Mouse (Mus musculus) kidney, embryonic 14.5 days (tissue): Measurements from ENCODE around the gene Slc9a3r2. TPM values are rescaled to one million over a fixed set of nuclear protein-coding genes. Genes with fewer than 3 reads are reported as not detected.
A peak's percentile ranks its signal among the peaks of the same experiment; 100 is the strongest.

Experiments used
- ATAC-seq: fragments of 200-750 bp; cut with Nextera tagmentation; 2 replicates; pipeline ENCODE4 v1.8.0; 2017; ENCODE audit warnings: moderate number of reproducible peaks, mild to moderate bottlenecking, moderate TSS enrichment, moderate library complexity; ENCODE audit not compliant: low FRiP score, low TSS enrichment
- H3K27ac ChIP-seq: fragments of 300-500 bp; sonication (generic); 2 replicates; pipeline ENCODE4 v1.5.1; 2014; ENCODE audit warnings: low read depth, mild to moderate bottlenecking, low read length, moderate library complexity, mixed read lengths
- H3K27me3 ChIP-seq: fragments of 300-500 bp; sonication (generic); 2 replicates; pipeline ENCODE4 v1.6.1; 2014; ENCODE audit warnings: mild to moderate bottlenecking, low read length; ENCODE audit not compliant: control insufficient read depth, insufficient read depth
- H3K36me3 ChIP-seq: fragments of 300-500 bp; sonication (generic); 2 replicates; pipeline ENCODE4 v1.6.1; 2014; ENCODE audit warnings: low read length, mixed read lengths; ENCODE audit not compliant: control insufficient read depth, insufficient read depth
- H3K4me1 ChIP-seq: fragments of 300-500 bp; sonication (generic); 2 replicates; pipeline ENCODE4 v1.6.1; 2014; ENCODE audit warnings: low read length, mixed read lengths; ENCODE audit not compliant: control insufficient read depth, insufficient read depth
- H3K4me2 ChIP-seq: fragments of 300-500 bp; sonication (generic); replicated peaks from 2 replicates; pipeline ENCODE4 v1.6.1; 2014; ENCODE audit warnings: low read depth, mild to moderate bottlenecking, low read length
- H3K4me3 ChIP-seq: fragments of 300-500 bp; sonication (generic); 2 replicates; pipeline ENCODE4 v1.5.1; 2014; ENCODE audit warnings: mild to moderate bottlenecking, low read length
- H3K9ac ChIP-seq: fragments of 300-500 bp; sonication (generic); 2 replicates; pipeline ENCODE4 v1.6.1; 2014; ENCODE audit warnings: low read depth, mild to moderate bottlenecking, low read length, moderate library complexity
- H3K9me3 ChIP-seq: fragments of 300-500 bp; sonication (generic); 2 replicates; pipeline ENCODE4 v1.6.1; 2016; ENCODE audit warnings: low read length; ENCODE audit not compliant: control insufficient read depth
- WGBS: fragments of 180-500 bp; shearing (Covaris S2); extraction: QIAGEN DNeasy Blood & Tissue Kit; methylation state at CpG from one replicate; pipeline ENCODE4 v1.1.7; 2014; 5-methylcytosine and 5-hydroxymethylcytosine counted together
- polyA plus RNA-seq: library from polyadenylated mRNA; unstranded; fragments of >200 nt; fragmentation: Nextera tagmentation; extraction: Ambion mirVana; gene quantifications from 2 replicates; pipeline ENCODE4 v1.2.1, GENCODE M21; 2014

Gene Slc9a3r2
- polyA plus RNA-seq, 1 experiment from 2014 or later = 95.5 TPM

DNA sequence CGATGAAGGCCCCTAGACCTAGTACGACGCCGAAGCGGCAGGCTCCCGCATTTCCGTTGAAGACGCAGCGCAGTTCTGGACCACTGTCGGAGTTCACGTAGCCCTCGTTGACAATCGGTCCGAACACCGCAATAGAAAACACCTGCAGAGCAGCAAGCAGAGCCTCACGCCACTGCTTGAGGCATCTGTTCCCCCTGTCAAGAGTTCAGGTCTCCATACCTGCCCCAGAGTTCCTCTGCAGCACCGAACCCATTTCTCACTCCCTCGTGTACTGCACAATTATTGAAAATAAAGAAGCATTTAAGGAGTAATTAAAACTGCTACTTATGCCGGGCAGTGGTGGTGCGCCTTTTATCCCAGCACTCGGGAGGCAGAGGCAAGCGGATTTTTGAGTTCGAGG is 37.5 kb upstream of the Slc9a3r2 start:
- Histone ChIP-seq H3K4me1 (peaks cover 15% of the 10 kb centered on the region; the same call in 1 of the 2 replicates), H3K9ac (peak overlapping the region; percentile 34), H3K27me3 (peaks cover 42% of the 10 kb centered on the region), H3K36me3 (peaks cover 2% of the 10 kb centered on the region; the same call in 1 of the 2 replicates), H3K4me3 (peak overlapping the region; percentile 37), H3K4me2 (peak overlapping the region; percentile 57), H3K9me3 (no peaks in the 10 kb centered on the region), H3K27ac (no peak overlapping the region)
- no peak for ATAC-seq
- 18% methylated on average over 23 of the region's 23 CpGs for WGBS

- peaks cover 1% of the 10 kb centered on the region; the same call in 1 of the 2 replicates for H3K36me3 ChIP-seq
- no peak overlapping the region for H3K27ac ChIP-seq
- H3K4me2 ChIP-seq = peak overlapping the region; percentile 57
- ATAC-seq = 0 out of 2 replicates have a peak, but pooled peaks have one; percentile 28
- H3K9ac ChIP-seq = peak overlapping the region; percentile 34
- peaks cover 15% of the 10 kb centered on the region; the same call in 1 of the 2 replicates for H3K4me1 ChIP-seq
- no peaks in the 10 kb centered on the region for H3K9me3 ChIP-seq
- H3K4me3 ChIP-seq = peak overlapping the region; percentile 37
- peaks cover 42% of the 10 kb centered on the region for H3K27me3 ChIP-seq
- WGBS = under 1% methylated on average over 24 of the region's 25 CpGs
Measured at GRCm38 (mm10) chr17:24687146-24687595, 37.0 kb upstream of the Slc9a3r2 start.

DNA sequence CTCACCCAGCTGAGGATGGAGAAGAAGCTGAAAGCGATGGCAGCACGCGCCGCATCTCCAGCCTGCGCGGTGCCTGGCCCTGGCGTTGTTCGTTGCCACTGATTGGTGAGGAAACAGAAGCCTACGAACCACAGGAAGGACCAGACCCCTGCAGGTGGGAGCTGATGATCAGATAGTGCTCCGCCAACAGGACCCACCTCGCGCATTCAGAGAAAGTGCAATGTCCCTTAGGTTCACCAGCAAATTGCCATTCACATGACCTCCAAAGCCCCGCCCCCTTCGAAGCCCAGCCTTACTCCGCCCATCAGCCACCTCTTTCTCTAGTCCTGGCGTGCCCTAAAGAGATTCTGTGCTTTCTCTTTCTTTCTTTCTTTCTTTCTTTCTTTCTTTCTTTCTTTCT is 36.4 kb upstream of the Slc9a3r2 start:
- Histone ChIP-seq H3K27me3 (peaks cover 42% of the 10 kb centered on the region), H3K9me3 (no peaks in the 10 kb centered on the region), H3K4me1 (peaks cover 15% of the 10 kb centered on the region; the same call in 1 of the 2 replicates), H3K9ac (no peak overlapping the region), H3K36me3 (peaks cover 8% of the 10 kb centered on the region; the same call in 1 of the 2 replicates), H3K27ac (no peak overlapping the region), H3K4me3 (peak overlapping the region; percentile 12; the same call in 1 of the 2 replicates), H3K4me2 (0 out of 2 replicates have a peak overlapping the region, but pooled peaks have one; percentile 22)
- 27% methylated on average over 16 of the region's 16 CpGs for WGBS
- no peak for ATAC-seq

DNA sequence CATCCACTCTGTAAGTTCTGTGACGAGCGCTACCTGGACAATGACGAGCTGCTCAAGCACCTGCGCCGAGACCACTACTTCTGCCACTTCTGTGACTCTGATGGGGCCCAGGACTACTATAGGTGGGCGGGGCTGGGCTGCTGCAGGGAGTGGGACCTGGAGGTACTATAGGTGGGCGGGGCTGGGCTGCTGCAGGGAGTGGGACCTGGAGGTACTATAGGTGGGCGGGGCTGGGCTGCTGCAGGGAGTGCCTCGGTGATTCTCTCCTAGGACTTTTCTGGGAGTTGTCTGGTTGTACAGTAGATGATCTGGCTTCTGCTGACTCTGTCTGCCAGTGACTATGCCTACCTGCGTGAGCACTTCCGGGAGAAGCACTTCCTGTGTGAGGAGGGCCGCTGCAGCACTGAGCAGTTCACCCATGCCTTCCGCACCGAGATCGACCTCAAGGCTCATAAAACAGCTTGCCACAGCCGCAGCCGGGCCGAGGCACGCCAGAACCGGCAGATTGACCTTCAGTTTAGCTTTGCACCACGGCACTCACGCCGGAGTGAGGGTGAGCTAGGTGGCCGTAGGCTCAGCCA is 27.5 kb upstream of the Slc9a3r2 start:
- peaks cover 58% of the 10 kb centered on the region for H3K36me3 ChIP-seq
- 85% methylated on average over 24 of the region's 24 CpGs for WGBS
- no peaks in the 10 kb centered on the region for H3K9me3 ChIP-seq
- H3K27me3 ChIP-seq = no peaks in the 10 kb centered on the region
- peak; percentile 46; the same call in 1 of the 2 replicates for ATAC-seq
- H3K9ac ChIP-seq = no peak overlapping the region
- H3K27ac ChIP-seq = no peak overlapping the region
- H3K4me2 ChIP-seq = no peak overlapping the region
- H3K4me1 ChIP-seq = no peaks in the 10 kb centered on the region
- no peak overlapping the region for H3K4me3 ChIP-seq

DNA sequence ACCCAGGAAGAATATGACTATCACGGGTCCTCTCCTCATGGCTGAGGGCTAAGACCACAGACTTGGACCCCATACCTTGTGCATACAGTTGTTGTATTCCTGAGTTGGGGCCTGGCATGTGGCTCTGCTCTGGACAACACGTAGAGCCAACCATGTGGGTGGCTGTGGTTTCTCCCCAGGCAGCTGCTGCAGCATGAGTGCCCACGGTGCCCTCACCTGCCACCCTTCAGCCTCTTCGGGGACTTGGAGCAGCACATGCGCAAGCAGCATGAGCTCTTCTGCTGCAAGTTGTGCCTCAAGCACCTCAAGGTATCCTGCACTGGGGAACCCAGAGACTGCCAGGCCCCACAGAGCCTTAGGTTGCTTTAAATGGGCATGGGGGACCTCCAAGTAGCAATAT is 26.8 kb upstream of the Slc9a3r2 start:
- no peak for ATAC-seq
- 95% methylated on average over 5 of the region's 5 CpGs for WGBS
- Histone ChIP-seq H3K9me3 (no peaks in the 10 kb centered on the region), H3K36me3 (peaks cover 54% of the 10 kb centered on the region), H3K9ac (no peak overlapping the region), H3K4me2 (no peak overlapping the region), H3K27ac (no peak overlapping the region), H3K4me1 (peaks cover 5% of the 10 kb centered on the region), H3K4me3 (no peak overlapping the region), H3K27me3 (no peaks in the 10 kb centered on the region)

GRCm38 (mm10) chr17:24676187-24676586 is 26.1 kb upstream of the Slc9a3r2 start:
- Histone ChIP-seq H3K4me3 (no peak overlapping the region), H3K4me2 (no peak overlapping the region), H3K9ac (no peak overlapping the region), H3K4me1 (peaks cover 12% of the 10 kb centered on the region), H3K27me3 (no peaks in the 10 kb centered on the region), H3K27ac (no peak overlapping the region), H3K9me3 (no peaks in the 10 kb centered on the region), H3K36me3 (peaks cover 47% of the 10 kb centered on the region)
- ATAC-seq = no peak
- WGBS = 68% methylated on average over 2 of the region's 2 CpGs

DNA sequence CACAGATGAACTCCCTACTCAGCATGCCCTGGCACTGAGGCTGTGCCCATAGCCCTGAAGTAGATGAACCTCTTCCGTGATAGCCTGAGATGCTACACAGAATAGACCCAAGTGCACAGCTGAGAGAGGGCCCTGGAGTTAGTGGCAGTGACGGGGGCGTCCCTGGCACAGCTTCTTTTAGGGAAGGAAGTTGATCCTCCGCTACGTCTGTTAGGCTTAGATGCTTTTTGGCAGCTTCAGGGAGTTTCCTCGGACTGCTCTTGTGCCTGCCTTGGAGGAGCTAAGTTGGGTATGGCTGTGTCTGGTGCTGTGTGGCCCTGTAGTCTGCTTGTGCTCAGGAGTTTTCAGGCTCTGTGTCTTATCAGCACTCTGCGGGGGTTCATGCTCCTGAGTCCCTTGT is 24.1 kb upstream of the Slc9a3r2 start:
- Histone ChIP-seq H3K9ac (no peak overlapping the region), H3K4me1 (peaks cover 22% of the 10 kb centered on the region), H3K36me3 (peaks cover 28% of the 10 kb centered on the region), H3K4me3 (no peak overlapping the region), H3K9me3 (no peaks in the 10 kb centered on the region), H3K4me2 (no peak overlapping the region), H3K27ac (no peak overlapping the region), H3K27me3 (no peaks in the 10 kb centered on the region)
- no peak for ATAC-seq
- WGBS = 84% methylated on average over 7 of the region's 7 CpGs

- no peak for ATAC-seq
- Histone ChIP-seq H3K4me2 (no peak overlapping the region; the same call in 1 of the 2 replicates), H3K4me1 (peaks cover 26% of the 10 kb centered on the region), H3K27me3 (no peaks in the 10 kb centered on the region), H3K36me3 (peaks cover 7% of the 10 kb centered on the region), H3K9ac (0 out of 2 replicates have a peak overlapping the region, but pooled peaks have one; percentile 32), H3K9me3 (no peaks in the 10 kb centered on the region), H3K4me3 (no peak overlapping the region), H3K27ac (no peak overlapping the region)
- WGBS = 18% methylated on average over 5 of the region's 5 CpGs
Measured at GRCm38 (mm10) chr17:24672141-24672540, 22.0 kb upstream of the Slc9a3r2 start.

DNA sequence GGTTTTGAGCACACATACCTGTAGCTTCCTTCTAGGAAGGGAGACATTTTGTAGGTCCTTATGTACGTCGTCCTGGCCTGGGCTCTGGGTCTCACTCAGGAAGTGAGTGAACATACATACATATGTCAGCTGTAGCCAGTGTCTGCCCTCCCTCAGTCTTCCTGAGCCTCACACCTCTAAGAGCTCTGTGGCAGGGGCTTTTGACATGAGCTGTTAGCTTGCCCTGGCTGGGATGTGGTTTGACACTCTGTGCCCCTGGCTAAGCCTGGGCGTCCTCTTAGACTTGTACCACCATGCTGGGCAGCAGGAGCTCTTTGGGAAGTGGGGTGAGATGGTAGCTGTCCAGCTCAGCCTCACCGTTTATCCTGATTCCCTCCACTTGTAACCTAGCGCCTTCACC is 21.2 kb upstream of the Slc9a3r2 start:
- peaks cover 26% of the 10 kb centered on the region for H3K4me1 ChIP-seq
- WGBS = 69% methylated on average over 5 of the region's 5 CpGs
- H3K9me3 ChIP-seq = no peaks in the 10 kb centered on the region
- H3K36me3 ChIP-seq = no peaks in the 10 kb centered on the region; the same call in 1 of the 2 replicates
- peak overlapping the region; percentile 87 for H3K4me2 ChIP-seq
- no peak for ATAC-seq
- H3K27ac ChIP-seq = no peak overlapping the region
- H3K4me3 ChIP-seq = no peak overlapping the region
- no peaks in the 10 kb centered on the region for H3K27me3 ChIP-seq
- peak overlapping the region; percentile 97; the same call in 1 of the 2 replicates for H3K9ac ChIP-seq
